Mouse (Mus musculus) urinary bladder, postnatal 36 days (tissue): ENCODE data around the gene Mcl1.
A peak's percentile ranks its signal among the peaks of the same experiment; 100 is the strongest.
"Not testable (repeated sequence)": the region's sequence is repeated elsewhere in the genome, so short reads cannot be mapped to it uniquely, and the experiment has no call there.

ENCODE experiments used
- DNase-seq, 2 experiments: peaks; one replicate each; pipeline ENCODE4 v3.0.0; 2022; ENCODE audit warnings: low spot score in 2 of 2, mixed read lengths in 1 of 2

Gene Mcl1

DNA sequence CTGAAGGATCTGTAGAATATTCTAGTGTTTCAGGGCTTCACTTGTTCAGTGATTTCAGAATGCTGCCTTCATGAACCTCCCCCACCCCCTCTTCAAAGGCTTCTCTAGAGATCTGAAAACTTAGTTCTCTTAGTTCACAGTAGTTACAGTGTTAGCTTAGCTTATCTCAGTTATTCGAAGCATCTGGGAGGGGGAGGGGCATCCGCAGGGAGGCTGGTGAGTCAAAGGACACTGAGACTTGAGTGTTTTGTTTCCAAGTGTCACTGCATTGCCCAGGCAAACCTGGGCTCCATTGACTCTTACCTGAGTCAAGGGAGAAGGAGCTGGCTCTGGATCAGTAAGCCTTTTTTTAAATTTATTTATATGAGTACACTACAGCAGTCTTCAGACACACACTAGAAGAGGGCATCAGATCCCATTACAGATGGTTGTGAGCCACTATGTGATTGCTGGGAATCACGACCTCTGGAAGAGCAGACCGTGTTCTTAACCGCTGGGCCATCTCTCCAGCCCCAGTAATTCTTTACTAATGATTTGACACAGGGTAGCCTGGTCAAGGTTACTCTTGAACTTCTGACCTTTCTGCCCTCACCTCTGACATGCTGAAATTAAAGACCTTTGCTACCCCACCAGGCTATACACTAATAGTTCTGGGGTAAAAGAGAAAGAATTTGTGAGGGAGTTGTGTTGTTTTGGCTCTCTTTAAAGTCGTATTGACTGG lies 7.7 kb downstream of the Mcl1 start:
- DNase-seq, result peak; percentile 69 to 76

DNA sequence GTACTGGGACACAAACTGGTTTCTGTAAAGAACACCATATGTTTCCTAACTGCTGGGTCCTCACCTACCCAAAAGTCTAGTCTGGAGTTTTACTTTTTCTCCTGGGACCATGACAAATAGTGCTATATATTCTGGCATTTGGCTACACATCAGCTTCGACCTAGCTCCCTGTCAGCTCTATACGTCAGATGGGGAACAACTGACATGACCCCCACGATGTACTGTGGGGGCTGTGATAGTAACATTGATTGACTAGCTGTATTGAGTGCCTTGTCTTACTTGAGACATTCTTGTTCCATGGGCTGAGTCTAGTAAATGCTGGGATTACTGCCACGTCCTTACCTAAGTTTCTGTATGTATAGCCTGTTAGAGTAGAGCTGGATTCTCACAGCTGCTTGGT lies 8.9 kb downstream of the Mcl1 start:
- no peak for DNase-seq

DNA sequence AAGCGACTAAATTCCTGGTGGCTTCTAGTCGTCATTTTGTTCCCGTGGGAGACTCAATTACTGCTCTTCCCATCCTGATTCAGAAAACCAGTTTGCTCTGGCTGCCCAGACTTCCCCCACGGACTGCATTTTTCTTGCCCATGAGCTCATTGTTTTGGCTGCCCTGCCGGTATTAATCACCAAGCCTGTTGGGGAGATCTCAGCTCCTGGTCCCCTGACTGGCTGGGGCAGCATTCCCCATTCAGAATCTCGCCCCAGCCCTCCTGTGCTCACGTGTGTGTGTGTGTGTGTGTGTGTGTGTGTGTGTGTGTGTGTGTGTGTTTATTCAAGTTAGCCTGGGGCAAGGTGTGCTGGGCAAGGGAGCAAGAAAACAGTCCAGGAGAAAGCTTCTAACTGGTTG lies 9.4 kb downstream of the Mcl1 start:
- DNase-seq, result peak; percentile 60 to 74

DNA sequence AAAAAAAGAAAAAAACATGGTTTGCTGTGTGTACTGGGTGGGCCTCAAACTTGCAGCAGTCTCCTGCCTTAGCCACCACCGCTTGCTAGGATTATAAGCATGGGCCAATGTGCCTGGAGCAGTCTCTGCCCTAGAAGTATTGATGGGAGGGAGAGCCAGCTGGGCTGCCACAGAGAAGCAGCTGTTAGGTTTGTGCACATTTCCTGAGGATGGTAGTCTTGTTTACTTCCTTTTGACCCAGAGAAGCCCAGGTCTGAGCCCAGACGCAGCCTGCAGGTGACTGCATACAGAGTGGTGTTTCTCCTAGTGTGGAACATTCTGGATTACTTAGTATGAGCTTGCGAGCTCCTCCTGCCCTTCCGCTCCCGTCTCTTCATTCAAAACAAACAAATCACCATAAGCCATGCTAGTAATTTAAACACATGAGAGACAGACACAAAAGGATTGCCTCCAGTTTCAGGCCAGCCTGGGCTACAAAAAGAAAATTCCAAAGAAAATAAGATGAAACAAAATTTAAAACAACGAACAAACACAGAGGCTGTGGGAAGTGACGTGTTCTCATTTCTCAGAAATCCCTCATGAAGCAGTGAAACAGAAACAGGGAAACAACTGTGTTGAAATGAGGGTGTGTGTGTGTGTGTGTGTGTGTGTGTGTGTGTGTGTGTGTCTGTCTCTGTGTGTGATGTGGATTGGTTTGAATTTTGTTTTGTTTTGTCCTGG lies 10.2 kb downstream of the Mcl1 start:
- DNase-seq, result no peak

DNA sequence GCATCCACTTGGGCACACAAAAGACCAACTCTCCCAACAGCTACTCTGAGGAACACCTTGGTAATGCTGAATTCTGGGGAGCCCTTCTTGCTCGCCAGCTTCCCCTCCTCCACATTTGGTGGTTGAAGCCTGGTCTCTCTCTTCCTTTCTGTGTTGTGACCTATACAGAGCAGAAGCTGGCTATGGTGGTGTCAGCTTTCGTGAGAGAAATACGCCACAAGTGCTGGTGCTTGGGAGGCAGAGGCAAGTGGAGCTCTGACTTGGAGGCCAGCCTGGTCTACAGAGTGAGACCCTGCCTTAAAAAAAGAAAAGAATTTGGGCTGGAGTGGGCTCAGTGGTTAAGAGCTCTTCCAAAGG lies 10.7 kb downstream of the Mcl1 start:
- no peak for DNase-seq

DNA sequence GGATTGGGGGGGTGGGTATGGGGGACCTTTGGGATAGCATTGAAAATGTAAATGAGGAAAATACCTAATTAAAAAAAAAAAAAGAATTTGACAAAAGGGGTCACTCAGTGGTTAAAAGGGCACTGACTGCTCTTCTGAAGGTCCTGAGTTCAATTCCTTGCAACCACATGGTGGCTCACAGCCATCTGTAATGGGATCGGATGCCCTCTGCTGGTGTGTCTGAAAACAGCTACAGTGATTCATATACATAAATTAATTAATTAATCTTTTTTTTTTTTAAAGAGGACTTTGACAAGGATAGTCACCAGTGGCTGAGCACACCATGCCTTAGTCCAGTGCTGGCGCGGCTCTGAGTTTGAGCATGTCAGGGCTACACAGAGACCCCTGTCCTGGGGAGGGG lies 11.8 kb downstream of the Mcl1 start:
- not testable (repeated sequence) for DNase-seq

DNA sequence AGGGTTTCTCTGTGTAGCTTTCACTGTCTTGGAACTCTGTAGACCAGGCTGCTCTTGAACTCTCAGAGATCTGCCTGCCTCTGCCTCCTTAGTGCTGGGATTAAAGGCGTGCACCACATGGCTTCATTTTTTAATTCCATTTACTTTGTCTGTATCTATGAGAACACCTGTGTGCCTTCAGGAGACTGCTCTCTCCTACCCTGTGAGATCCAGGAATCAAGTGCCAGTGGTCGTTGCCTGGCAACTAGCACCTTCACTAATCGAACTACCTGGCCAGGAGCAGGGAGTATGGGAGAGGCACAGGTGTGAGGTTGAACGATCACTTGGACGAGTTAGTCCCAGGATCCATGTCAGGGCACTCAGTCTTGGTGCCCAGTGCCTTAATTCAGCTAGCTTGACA lies 12.6 kb downstream of the Mcl1 start:
- no peak for DNase-seq

DNA sequence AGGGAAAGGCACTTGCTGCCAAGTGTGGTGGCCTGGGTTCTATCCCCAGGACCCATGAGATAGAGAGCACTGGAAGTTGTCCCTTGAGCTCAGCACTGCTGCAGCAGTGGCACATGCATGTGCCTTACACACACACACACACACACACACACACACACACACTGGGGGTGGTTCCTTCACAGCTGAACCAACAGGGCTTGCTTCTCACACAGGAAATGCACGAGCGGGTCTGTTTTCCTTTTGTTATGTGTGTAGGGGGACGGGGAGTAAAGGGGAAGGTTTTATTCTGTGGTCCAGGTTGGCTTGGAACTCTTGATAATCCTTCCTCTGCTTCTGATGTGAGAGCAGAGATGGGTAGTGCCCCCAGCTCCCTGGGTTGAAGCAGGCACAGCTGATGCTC lies 13.9 kb downstream of the Mcl1 start:
- DNase-seq, result no peak

DNA sequence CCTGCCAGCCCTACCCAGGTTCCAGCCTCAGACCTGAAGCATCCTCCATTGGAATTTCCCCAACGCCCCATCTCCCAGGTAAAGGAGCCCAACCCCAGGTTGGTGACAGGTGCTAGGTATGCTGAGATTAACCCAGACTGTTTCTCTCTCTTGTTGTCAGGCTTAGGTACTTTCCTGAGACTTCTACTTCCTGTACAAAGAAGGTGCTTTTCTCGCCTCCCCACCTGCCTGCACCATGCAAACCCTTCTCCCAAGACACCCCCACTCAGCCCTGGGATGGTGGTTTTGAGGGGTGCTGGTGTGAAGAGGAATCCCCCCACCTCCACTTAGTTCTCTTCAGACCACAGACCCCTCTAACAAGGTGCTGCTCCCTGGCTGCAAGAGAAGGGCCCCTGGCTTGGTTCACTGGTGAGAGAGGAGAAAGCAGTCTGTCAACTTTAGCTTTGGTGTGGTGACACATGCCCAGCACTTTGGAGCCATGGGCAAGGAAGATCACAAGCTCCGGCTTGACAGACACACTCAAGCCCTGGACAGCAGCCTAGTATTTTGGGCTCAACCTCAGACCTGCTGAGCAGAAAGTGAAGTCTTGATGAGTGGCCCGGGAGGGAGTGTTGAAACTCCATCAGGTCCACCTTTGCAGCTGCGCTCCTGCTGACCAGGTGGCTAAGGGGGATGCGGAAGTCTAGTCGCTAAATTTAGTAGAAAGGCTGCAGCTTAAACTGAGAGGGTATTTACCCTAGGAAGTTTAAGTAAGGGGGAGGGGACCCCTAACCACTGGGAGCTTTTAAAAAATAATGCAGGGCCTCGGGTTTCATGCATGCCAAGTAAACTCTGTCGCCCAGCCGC lies 14.5 kb downstream of the Mcl1 start:
- DNase-seq, result no peak

DNA sequence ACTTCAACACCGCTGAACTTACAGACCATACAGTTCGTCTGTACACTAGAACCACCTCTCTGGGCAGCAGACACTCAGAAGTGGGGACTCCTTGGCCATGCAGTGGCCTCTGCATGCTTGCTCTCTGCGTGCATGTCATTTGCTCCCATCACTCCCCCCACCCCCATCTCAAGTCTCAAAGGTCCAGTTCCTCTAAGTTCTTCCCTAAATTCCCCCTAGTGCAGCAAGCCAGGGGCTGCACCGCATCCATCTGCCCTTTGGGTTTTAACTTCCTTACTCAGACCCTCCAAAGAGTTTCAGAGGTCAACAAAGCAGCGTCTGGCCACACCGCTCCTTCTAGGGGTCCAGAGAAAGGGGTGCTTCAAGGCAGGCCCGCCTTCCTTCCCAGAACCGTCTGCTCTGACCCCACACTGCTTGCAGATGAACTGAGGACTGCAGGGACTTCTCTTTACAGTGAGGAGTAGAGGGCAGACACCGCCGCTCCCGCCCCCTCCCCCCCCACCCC lies 15.2 kb downstream of the Mcl1 start:
- DNase-seq, result no peak

DNA sequence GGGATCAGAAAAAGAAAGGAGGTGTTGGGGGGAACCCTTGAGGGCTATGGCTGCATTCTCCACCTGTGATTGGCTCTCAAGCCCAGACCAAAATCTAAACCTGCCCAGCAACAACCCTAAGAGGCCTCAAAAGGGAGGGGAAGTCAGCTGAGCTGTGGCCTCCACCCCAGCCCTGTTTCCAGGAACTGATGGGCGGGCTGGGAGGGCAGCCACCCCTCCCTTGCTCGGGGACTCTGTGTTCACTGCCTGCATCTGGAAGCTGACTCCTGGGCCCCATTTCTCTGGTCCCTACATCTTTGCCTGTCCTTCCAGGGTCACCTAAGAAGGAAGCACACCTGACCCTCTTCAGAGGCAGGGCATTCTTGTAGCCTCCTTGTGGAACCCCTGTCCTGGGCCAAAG lies 15.6 kb downstream of the Mcl1 start:
- peak; percentile 74 to 83 for DNase-seq

DNA sequence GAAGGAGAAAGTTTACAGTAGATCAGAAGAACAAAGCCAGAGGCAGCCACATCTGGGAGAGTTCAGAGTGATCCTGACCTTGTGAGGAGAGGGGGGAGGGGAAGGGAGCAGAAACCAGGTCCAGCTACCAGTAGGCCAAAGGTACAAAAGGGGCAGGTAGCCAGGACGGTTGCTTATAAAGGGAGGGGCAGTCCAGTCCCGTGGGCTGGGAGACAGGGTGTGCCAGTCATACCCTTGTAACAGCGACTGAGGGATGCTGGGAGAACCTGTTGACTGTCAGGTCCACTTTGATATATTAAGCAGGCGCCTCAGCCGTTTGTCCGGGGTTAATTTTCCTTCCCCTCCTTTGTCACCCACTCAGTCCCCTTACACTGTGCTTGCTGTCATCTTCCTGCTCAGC lies 16.2 kb downstream of the Mcl1 start:
- DNase-seq, result no peak

DNA sequence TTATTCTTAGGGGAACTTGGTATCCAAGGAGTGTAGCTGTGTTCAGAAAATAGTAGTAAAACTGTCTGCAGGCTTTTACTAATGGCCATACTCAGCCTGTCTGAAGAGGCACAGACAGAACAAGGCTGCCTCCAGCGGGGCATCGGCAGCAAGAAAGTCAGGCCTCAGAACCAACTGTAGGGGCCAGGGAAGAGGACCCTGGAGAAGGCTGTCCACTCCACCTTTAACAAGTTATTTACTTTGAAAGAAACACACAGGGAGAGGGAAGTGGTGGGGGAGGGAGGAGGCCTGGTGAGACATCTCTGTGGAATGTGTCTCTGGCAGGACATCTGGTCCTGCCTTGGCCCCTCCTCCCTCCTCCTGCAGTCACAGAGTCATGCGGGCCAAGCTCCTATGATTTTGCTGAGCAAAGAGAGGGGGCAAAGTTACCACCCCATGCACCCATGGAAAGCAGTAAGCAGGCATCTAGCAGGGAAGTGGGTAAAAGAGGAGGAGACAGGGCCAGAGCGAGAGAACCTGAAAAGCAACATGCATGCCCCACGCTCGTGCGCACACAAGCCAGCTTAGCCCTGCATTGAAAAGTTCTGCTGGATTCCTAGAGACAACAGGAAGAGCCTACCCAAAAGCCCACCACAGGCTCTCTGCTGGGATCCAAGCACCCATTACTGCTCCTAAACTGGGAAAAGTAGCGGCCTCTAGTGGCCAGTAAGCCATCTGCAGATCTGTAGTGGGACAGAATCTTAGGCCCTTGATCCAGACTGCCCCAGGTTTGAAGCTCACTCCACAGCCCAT lies 16.9 kb downstream of the Mcl1 start:
- peak; percentile 77 to 85 for DNase-seq

DNA sequence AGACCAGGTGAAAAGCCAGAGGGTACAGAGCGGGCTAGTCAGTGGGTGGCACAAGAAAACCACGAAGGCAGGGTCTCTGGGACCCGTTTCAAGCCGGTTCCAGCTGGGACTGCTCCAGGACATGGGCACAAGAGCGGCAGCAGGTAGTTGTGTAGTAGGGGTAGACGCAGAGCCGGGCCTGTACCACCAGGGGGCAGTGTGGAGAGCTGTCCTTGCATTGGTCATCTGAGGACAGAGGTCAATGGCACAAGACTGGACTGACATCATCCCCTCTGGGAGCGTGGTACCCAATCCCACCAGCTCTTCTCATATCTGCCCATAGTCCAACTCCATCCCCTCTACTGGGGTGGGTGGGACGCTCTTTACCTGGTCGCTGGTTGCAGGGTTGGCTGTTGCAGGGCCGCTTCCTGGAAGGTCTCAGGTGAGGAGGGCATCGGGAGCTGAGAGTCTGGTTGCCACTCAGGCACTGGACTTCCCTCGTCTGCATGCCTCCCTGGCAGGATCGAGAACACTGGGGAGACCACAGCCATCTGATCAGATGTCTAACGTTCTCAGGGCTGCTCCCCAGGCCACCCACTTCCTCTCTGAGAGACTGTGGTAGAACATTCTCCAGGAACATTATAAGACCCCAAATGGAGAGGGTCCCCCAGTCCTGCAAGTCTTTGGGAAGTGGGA lies 18.3 kb downstream of the Mcl1 start:
- DNase-seq, result peak; percentile 72 to 79

DNA sequence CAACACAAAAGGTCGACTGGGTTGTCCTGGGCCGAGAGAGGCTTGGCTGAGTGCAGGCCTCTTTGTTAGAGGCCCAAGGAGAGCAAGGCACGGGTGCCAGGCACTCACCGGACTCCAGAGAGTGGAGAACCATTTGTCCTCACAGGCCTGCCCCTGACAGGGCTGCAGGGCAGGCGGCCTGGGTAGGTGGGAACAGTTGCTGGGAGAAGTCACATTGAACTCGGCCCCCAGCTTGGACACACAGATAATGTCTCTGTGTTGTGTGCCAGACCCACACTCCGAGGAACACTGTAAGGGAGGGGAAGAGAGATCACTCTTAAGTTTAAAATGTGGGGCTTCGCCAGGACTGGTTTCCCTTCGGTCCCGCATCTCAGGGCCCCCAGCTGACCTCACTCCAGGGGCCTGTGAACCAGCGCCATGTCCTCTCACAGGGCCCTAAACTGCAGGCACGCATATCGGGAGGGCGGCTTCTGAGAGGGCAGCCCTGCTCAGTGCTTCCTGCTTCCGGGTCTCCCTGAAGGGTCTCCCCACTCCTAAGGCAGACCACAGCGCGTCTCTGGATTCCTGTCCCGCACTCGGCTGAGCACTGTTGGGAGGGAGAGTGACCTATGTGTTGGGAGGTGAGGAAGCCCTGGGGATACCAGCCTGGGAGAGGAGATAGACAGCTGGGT lies 19.0 kb downstream of the Mcl1 start:
- no peak for DNase-seq

DNA sequence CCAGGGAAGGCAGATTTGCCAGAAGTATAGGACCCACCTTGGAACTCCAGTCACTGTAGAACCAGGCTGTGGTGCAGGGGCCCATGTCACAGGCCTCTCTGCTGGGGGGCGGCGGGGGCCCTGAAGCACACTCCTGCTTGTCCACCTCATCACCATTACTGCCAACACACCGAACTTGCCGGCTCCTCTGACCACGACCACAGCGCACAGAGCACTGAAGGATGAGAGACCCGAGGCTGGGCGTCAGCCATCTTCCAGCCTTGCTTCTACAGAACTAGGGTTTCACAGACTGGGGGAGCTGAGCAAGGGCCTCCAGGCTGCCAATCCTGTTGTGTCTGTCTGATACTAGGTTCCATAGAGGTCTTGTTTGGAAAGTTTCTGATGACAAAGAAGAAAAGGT lies 21.0 kb downstream of the Mcl1 start:
- no peak for DNase-seq

DNA sequence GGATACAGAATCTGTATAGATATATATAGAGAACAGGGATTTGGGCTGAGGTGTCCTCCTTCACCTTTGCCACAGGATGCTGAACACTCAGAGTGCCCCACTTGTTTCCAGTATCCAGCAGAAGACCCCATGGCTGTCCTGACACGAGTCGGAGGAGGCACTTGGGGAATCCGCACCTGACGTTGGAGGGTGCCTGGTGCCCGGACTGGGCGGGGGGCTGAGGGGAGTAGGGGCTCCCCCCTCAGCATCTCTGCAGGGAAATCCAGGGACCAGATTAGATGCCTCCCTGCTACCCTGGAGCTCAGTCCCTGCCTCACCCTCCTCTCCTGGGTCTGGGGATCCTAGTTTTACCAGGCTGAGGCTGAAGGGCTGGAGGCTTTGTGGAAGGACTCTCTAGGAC lies 22.1 kb downstream of the Mcl1 start:
- no peak for DNase-seq

DNA sequence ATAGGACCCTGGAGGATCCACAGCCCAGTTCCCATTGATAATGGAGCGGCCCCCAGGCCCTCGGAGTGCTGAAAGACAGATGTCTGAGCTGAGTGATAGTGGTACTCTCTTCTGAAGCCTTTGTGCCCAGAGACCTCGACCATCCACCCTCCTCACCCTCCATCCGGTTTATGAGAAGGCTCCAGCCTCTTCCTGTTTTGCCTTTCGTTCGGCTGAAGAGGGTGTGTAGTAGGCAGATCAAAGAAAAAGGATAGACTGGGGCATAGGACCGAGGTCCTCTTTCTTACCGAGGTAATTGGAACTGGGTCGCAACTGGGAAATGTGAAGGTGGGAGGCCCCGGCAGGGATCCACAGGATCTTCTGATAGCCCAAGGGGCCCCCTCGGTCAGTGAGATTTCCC lies 22.8 kb downstream of the Mcl1 start:
- DNase-seq, result no peak

DNA sequence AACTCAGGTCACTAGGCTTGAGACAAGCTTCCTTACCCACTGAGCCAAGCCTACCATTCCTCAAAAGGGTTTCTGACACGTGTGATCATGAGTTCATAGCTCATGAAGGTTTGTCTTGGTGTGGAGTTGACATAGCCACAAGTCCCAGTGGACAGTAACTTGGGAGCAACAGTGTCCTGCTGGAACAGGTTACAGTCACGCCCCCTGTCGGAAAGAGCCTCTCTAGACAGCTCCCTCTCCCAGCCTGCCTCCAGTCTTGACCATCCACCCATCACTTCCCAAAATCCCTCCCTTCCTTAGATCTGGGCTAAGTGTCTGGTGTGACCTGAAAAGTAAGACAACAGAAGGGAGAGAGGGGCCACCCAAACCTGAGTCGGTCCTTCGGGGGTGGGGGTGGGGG lies 24.3 kb downstream of the Mcl1 start:
- DNase-seq, result no peak

DNA sequence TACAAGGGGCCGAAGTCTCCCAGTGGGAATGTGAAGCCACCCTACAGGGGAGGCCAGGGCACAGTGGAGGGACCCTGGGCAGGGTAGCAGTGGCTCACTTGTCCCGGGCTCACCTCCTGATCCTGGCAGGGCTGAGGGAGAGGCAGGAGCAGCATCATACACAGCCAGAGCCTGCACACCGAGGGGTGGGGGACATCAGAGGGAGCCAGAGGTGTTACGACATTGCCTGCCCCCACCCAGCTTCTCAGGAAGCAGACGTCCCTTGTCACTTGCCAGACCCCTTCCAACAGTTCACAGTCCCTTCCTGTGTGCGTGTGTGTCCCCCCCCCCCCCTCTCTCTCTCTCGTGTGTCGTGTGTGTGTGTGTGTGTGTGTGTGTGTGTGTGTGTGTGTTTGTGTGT lies 26.3 kb downstream of the Mcl1 start:
- DNase-seq, result no peak

DNA sequence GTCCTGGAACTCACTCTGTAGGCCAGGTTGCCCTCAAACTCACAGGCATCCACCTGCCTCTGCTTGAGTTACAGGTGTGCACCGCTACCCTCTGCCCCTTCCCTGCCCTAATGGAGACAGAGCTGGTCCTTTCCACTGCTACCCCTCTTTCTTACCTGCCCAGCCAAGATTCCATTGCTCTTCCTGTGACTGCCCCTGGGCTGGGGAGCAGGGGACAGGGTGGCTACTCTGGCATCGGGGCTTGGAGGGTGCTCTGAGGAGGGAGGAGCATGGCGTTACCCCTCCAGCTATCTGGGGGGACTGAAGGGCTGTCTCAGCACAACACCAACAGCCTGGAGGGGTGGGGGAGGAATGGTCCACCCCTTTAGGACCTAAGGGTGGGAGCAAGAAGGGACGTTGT lies 26.7 kb downstream of the Mcl1 start:
- DNase-seq, result no peak
